Mouse (Mus musculus) lung, adult 2 months (tissue): ENCODE data around the gene Jag1. TPM values are rescaled to one million over a fixed set of nuclear protein-coding genes. Genes with fewer than 3 reads are reported as not detected.

Source experiments
- DNase-seq: peaks from one replicate; pipeline ENCODE4 v3.0.0; 2022
- H3K4me1 ChIP-seq: fragments of 200-500 bp; 2 replicates; pipeline ENCODE4 v1.6.1; 2011; ENCODE audit warnings: low read length; ENCODE audit not compliant: control insufficient read depth, insufficient read depth
- H3K4me3 ChIP-seq: fragments of 200-500 bp; replicated peaks from 2 replicates; pipeline ENCODE3; 2011; ENCODE audit warnings: low read depth, mild to moderate bottlenecking, control low read depth, low read length; ENCODE audit errors: extremely low read depth
- CTCF ChIP-seq: fragments of 200-500 bp; IDR thresholded peaks from 2 replicates; pipeline ENCODE4 v1.5.1; 2011; ENCODE audit warnings: mild to moderate bottlenecking, low read length, control low read depth; ENCODE audit not compliant: insufficient read depth
- POLR2A ChIP-seq: fragments of 200-500 bp; IDR thresholded peaks from 2 replicates; pipeline ENCODE4 v1.6.1; 2011; ENCODE audit warnings: low read depth, mild to moderate bottlenecking, control low read depth, low read length, borderline replicate concordance; ENCODE audit errors: extremely low read depth
- WGBS: fragments of 180-500 bp; shearing (Covaris S2); methylation state at CpG from one replicate; pipeline ENCODE4 v1.1.7; 2018; 5-methylcytosine and 5-hydroxymethylcytosine counted together
- polyA plus RNA-seq: library from polyadenylated mRNA; depleted of rRNA; stranded (reverse); fragments of >200 nt; gene quantifications from 2 replicates; pipeline ENCODE4 v1.2.3, GENCODE M21; 2012; rRNA removed

The Jag1 gene
- polyA plus RNA-seq, 1 experiment, result 11.4 TPM

DNA sequence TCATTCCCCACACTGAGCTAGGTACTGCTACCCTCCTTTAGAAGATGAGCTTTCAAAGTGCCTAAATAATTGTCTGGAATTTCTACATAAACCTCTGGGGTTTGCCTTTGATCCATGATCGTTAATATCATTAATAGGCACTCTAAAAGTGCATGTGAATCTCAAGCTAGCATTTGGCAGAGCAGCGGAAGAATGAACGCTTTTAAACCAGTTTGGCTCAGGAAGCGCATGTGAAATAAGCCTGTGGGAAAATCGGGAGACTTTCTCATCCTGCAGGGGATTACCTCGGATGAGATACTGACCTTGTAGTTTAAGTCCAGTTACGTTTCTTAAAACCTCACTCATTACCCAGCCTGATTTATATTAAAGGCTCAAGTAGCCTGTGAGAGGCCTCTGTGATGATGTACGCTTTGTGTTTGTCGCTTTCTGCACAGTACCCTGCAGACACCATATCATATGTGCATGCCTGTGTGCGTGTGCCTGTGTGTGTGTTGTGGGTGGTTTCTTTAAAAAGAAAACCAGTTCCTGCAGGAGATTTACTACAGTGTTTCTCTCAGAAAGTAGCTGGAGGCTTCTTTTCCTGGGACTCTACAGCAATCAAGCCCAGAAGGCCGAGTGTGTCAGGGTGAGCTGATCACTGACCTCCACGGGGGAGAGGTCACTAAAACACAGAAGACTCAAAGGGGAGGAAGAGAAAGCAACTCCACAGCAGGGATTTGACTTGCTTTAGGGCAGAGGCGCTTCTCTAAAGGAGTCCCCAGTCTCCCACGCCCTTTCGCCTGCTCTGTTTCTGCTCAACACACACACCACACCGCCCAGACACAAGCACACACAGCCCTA, 42.8 kb downstream of the Jag1 start:
- 74% methylated on average over 16 of the region's 16 CpGs for WGBS
- Histone ChIP-seq H3K4me3 (no peak overlapping the region), H3K4me1 (no peaks in the 10 kb centered on the region)
- no peak for DNase-seq
- TF ChIP-seq POLR2A, result no peak
- TF ChIP-seq CTCF, result no peak

DNA sequence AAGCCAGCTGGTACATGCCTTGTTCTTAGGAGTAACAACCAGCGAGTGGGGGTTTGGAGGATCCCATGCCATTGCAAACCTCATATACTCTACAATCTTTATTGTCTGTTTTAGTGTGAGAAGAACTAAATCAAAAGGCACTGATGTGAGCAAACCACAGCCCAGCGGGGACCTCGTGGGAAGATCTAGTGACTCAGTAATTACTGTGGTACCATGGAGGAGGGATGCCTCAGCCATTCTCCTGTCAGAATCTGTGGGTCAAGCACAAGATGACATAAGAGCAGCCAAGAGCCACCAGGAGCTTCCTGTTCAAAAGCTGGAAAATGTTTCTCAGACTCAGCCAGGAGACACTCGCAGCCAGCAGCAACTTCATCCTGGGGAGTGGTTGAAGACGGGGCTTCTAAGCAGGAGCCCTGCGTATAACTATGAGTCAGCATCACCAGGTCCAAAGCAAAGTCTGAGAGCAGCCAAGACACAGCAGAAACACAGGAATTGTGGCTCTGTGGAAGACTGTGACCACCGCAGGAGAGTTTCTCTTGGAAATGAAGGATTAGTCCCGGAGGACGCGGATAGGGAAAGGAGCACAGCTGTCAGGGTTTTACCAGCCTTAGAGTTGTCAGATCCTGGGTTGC, 48.8 kb downstream of the Jag1 start:
- TF ChIP-seq POLR2A, result no peak
- no peak for TF ChIP-seq CTCF
- Histone ChIP-seq H3K4me1 (no peaks in the 10 kb centered on the region; the same call in 1 of the 2 replicates), H3K4me3 (no peak overlapping the region)
- 77% methylated on average over 10 of the region's 10 CpGs for WGBS
- no peak for DNase-seq

DNA sequence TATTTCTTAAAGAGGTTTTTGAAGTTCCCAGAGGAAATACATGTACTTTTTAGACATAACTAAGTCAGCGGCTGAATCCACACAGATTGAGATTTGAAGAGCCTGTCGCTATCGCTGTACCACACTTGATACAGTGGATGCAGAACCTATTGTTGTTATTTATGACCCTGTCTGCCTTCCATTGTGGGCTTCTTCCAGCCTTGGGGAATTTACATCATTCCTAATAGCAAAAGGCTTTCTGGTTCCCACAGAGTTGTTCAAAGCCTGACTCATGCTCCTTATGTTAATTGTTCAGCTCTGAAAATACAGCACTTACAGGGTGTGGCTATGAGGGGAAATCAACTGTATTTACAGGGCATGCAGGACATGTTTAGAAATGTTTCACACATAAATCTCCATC, 51.9 kb downstream of the Jag1 start:
- H3K4me1 ChIP-seq, result no peaks in the 10 kb centered on the region; the same call in 1 of the 2 replicates
- TF ChIP-seq POLR2A (no peak), CTCF (no peak)
- no peak overlapping the region for H3K4me3 ChIP-seq
- whole genome bisulfite sequencing, result 83% methylated on average over 3 of the region's 3 CpGs
- DNase-seq, result no peak

DNA sequence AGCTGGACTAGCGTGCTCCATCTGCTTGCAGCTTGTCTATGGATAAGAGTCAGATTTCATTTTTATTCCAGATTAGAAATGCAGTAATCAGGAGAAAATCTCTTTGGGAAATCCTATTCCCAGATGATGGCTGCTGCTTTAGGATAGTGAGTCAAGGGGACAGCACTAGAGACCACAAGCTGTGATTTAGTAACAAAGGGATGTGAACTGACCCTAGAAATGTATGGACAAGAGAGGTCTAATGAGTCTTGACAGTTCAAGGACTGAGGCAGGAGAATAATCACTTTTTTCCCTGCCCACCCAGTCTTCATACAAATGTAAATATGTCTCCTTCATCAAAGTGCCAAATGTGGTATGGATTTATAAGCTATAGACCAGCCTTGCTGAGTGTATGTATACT, 52.6 kb downstream of the Jag1 start:
- no peak for DNase-seq
- no peak for TF ChIP-seq POLR2A
- TF ChIP-seq CTCF, result no peak

DNA sequence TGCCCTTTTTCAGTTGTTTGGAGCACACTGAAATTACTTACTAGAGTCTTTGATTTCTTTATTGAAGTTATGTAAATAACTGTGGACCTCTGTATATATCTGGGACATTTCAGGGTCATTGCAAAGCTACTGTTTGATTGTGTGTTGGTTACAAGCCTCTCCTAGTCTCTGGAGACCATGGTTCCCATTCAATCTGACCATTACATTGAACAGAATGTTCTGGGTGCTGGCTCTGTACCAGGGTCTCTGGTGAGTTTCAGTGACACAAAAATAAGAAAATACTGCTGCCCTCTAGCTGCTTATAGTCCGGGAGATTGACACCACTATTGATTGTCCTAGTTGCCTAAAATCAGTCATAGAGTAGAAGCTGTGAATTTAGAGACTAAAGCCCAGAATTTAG, 66.5 kb downstream of the Jag1 start:
- Histone ChIP-seq H3K4me3 (no peak overlapping the region), H3K4me1 (peaks cover 4% of the 10 kb centered on the region; the same call in 1 of the 2 replicates)
- no peak for DNase-seq
- no peak for TF ChIP-seq CTCF
- TF ChIP-seq POLR2A, result no peak
- 62% methylated on average over 1 of the region's 1 CpGs for WGBS

More for the DNA sequence above, 52.6 kb downstream of the Jag1 start:
- Histone ChIP-seq H3K4me1 (no peaks in the 10 kb centered on the region; the same call in 1 of the 2 replicates), H3K4me3 (no peak overlapping the region)
- 98% methylated on average over 1 of the region's 1 CpGs for WGBS

DNA sequence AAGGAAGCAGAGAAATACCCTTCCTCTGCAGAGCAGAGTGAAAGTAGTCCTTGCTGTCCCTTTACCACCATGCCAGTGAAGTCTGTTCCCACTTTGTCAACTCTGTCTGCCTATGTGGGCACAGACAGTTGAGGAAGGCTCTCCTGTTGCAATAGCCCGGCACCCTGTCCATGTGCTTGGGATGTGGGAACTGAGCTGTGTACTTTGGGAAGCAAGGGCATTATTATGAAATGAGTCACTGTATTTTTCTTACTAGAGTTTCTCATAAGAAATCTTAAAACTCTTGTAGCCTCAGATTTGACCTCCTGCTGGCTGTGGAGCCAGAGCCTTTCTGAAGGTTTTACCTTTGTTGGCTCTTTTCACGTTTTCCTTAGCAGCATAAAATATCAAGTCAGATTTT, 67.1 kb downstream of the Jag1 start:
- Histone ChIP-seq H3K4me3 (no peak overlapping the region), H3K4me1 (peaks cover 4% of the 10 kb centered on the region; the same call in 1 of the 2 replicates)
- no peak for TF ChIP-seq POLR2A
- TF ChIP-seq CTCF, result no peak
- 47% methylated on average over 2 of the region's 2 CpGs for WGBS
- DNase-seq, result no peak

DNA sequence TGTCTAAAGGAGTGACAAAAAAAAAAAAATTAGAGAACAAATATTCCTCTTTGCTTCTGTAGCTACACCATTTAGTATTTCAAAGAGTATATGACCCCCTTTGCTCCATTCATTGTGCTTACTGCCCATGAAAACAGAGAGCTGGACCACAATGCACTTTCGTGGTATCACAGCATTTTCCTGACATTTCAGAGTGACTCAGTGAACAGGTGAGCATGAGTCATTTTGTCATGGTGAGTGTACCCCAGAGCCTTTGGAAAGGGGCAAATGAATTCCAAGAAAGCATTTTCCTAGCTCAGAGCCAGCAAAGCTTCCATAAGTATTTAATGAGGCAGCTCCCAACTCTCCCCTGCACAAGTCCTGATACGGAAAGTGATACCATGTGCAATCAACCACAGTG, 72.3 kb downstream of the Jag1 start:
- Histone ChIP-seq H3K4me1 (no peaks in the 10 kb centered on the region; the same call in 1 of the 2 replicates), H3K4me3 (no peak overlapping the region)
- no peak for DNase-seq
- TF ChIP-seq POLR2A, result no peak
- 90% methylated on average over 2 of the region's 2 CpGs for WGBS

Other genes with a start within 250 kb of the Jag1 start
- not detected in 2 replicates for gene AL731706.2, start 231.0 kb downstream of the Jag1 start, polyA plus RNA-seq
- gene Slx4ip, start 225.4 kb downstream of the Jag1 start, polyA plus RNA-seq, result 0.38 and 0.70 TPM in 2 replicates
- 2.6 and 5.3 TPM in 2 replicates for gene AL731706.1, start 225.3 kb downstream of the Jag1 start, polyA plus RNA-seq
- 3.6 and 4.7 TPM in 2 replicates for gene Mkks, start 225.3 kb downstream of the Jag1 start, polyA plus RNA-seq